Comparison of ENCODE assay signal across 16 mouse cellular contexts in genomic region chr14:8356836-8357235, GRCm38 (mm10). TPM values are rescaled to one million over a fixed set of nuclear protein-coding genes. Genes with fewer than 3 reads are reported as not detected.
DNase-seq lines count a peak whose midpoint lies in the region; ATAC-seq lines count a peak whose summit lies in the region.
"Had no signal": no experiment of that assay in that cellular context is flagged by ENCODE, and none has a peak within 500 bp of the region (broad histone marks: within the 10 kb centered on the region; RNA-seq: fewer than 3 reads in every experiment).

No protein-coding gene starts in this region.

- H3K27me3 ChIP-seq in megakaryocyte, embryonic 14.5 days (replicated peaks), result no peaks in the 10 kb centered on the region
- no peaks in the 10 kb centered on the region for H3K27me3 ChIP-seq in embryonic facial prominence, embryonic 10.5 days (replicated peaks; ENCODE audit: low read depth, poor library complexity, severe bottlenecking)
- no peaks in the 10 kb centered on the region for H3K27me3 ChIP-seq in stomach, embryonic 15.5 days (replicated peaks)
- H3K27me3 ChIP-seq: neural tube, embryonic 15.5 days had no signal

- H3K36me3 ChIP-seq in megakaryocyte, embryonic 14.5 days (replicated peaks; ENCODE audit: low read length), result no peaks in the 10 kb centered on the region
- no peaks in the 10 kb centered on the region for H3K36me3 ChIP-seq in embryonic facial prominence, embryonic 10.5 days (replicated peaks)
- no peaks in the 10 kb centered on the region for H3K36me3 ChIP-seq in stomach, embryonic 15.5 days
- H3K36me3 ChIP-seq: neural tube, embryonic 15.5 days had no signal

- no peaks in the 10 kb centered on the region for H3K9me3 ChIP-seq in megakaryocyte, embryonic 14.5 days
- no peaks in the 10 kb centered on the region for H3K9me3 ChIP-seq in embryonic facial prominence, embryonic 10.5 days
- H3K9me3 ChIP-seq in stomach, embryonic 15.5 days, result no peaks in the 10 kb centered on the region
- H3K9me3 ChIP-seq: neural tube, embryonic 15.5 days had no signal

- peak overlapping the region; percentile 67 for H3K27ac ChIP-seq in embryonic facial prominence, embryonic 10.5 days (replicated peaks)
- no peak overlapping the region for H3K27ac ChIP-seq in stomach, embryonic 15.5 days

- no peak overlapping the region for H3K4me2 ChIP-seq in stomach, embryonic 15.5 days
- H3K4me2 ChIP-seq: neural tube, embryonic 15.5 days had no signal

- H3K4me1 ChIP-seq in megakaryocyte, embryonic 14.5 days, result peaks cover 19% of the 10 kb centered on the region
- H3K4me1 ChIP-seq in embryonic facial prominence, embryonic 10.5 days, result peaks cover 5% of the 10 kb centered on the region
- no peaks in the 10 kb centered on the region for H3K4me1 ChIP-seq in stomach, embryonic 15.5 days

- peak; percentile 81 to 90 for DNase-seq in adrenal gland, adult (ENCODE audit: inconsistent age in 2 of 2, low spot score in 1 of 2)
- DNase-seq in adrenal gland, postnatal 4 days (ENCODE audit: low spot score in 2 of 2), result no peak
- no peak for DNase-seq in embryonic facial prominence, embryonic 10.5 days (ENCODE audit: low spot score)
- no peak for DNase-seq in cerebellum, postnatal 14 days
- DNase-seq: gastrocnemius, postnatal 36 days; kidney, postnatal 4 days; spleen, adult 18-20 months; thymus, postnatal 4 days had no signal

- no peak for ATAC-seq in megakaryocyte, adult 5-6 weeks (ENCODE audit: poor library complexity, severe bottlenecking)
- peak; percentile 84 for ATAC-seq in stomach, embryonic 15.5 days (ENCODE audit: insufficient read depth, low FRiP score, low read depth)
- ATAC-seq in activated CD4-positive, CD25-positive, alpha-beta regulatory T cell, adult 4 months, result no peak

- peak overlapping the region; percentile 33 for H3K4me3 ChIP-seq in megakaryocyte, embryonic 14.5 days (replicated peaks)
- no peak overlapping the region for H3K4me3 ChIP-seq in embryonic facial prominence, embryonic 10.5 days
- no peak overlapping the region for H3K4me3 ChIP-seq in stomach, embryonic 15.5 days (replicated peaks)
- H3K4me3 ChIP-seq: erythroblast, embryonic 14.5 days; neural tube, embryonic 15.5 days had no signal

- H3K9ac ChIP-seq in stomach, embryonic 15.5 days, result no peak overlapping the region
- H3K9ac ChIP-seq: neural tube, embryonic 15.5 days had no signal

- whole genome bisulfite sequencing in embryonic facial prominence, embryonic 10.5 days, result 88% methylated on average over 9 of the region's 9 CpGs
- WGBS in stomach, embryonic 15.5 days, result 73% methylated on average over 9 of the region's 9 CpGs

RNA-seq across cellular contexts. Expression of gene Oit1, which starts 21.7 kb away (rescaled TPM):
- under 1 TPM in 1 of 2 experiments, not detected in 1; 0.22 TPM for total RNA-seq in adrenal gland, postnatal 4 days (2021)
- not detected in 2 replicates for polyA plus RNA-seq in megakaryocyte, embryonic 14.5 days (2012; ENCODE audit: insufficient read depth, low replicate concordance)
- not detected in 2 replicates for total RNA-seq in megakaryocyte, adult 5-6 weeks (2015)
- total RNA-seq in megakaryocyte, adult 5-6 weeks (2017), result not detected in 2 replicates
- polyA plus RNA-seq in embryonic facial prominence, embryonic 10.5 days (2016; fragmentation: Nextera tagmentation; extraction: Ambion mirVana), result 0.24 and 0.42 TPM in 2 replicates
- 14.5 and 17.8 TPM in 2 replicates for polyA plus RNA-seq in stomach, embryonic 15.5 days (2015; fragmentation: Nextera tagmentation; extraction: Ambion mirVana)
- not detected for polyA plus RNA-seq in activated CD4-positive, CD25-positive, alpha-beta regulatory T cell, adult 4 months (2017; shearing (Covaris generic))
- total RNA-seq: gastrocnemius, postnatal 36 days; hematopoietic stem cell, adult 5-6 weeks; left cerebral cortex, postnatal 14 days had no signal
- polyA plus RNA-seq: erythroblast, embryonic 14.5 days; neural tube, embryonic 15.5 days had no signal

RNA-seq across cellular contexts. Expression of gene Fam107a, which starts 39.0 kb away (rescaled TPM):
- 1 to 10 TPM; 1.9 to 4.8 TPM for total RNA-seq in adrenal gland, postnatal 4 days (2021)
- polyA plus RNA-seq in megakaryocyte, embryonic 14.5 days (2012; ENCODE audit: insufficient read depth, low replicate concordance), result not detected in 2 replicates
- 0.09 TPM in 1 of 2 replicates, not detected in the other for total RNA-seq in megakaryocyte, adult 5-6 weeks (2015)
- total RNA-seq in megakaryocyte, adult 5-6 weeks (2017), result not detected in 2 replicates
- 1.1 and 1.6 TPM in 2 replicates for polyA plus RNA-seq in embryonic facial prominence, embryonic 10.5 days (2016; fragmentation: Nextera tagmentation; extraction: Ambion mirVana)
- polyA plus RNA-seq in stomach, embryonic 15.5 days (2015; fragmentation: Nextera tagmentation; extraction: Ambion mirVana), result 0.22 and 0.23 TPM in 2 replicates
- polyA plus RNA-seq in activated CD4-positive, CD25-positive, alpha-beta regulatory T cell, adult 4 months (2017; shearing (Covaris generic)), result not detected
- total RNA-seq: hematopoietic stem cell, adult 5-6 weeks had no signal
- polyA plus RNA-seq: erythroblast, embryonic 14.5 days had no signal

Comparison
In these comparisons a context has a peak if more than half of its experiments do, and no peak if none do; other contexts are left out.
1. DNase-seq: peak in adrenal gland, adult (2 of 2); none in adrenal gland, postnatal 4 days (0 of 2), embryonic facial prominence, embryonic 10.5 days (single experiment) and cerebellum, postnatal 14 days (0 of 2).
2. RNA of gene Oit1, which starts 21.7 kb away (polyA plus RNA-seq): 14.5 to 17.8 TPM in stomach, embryonic 15.5 days; 0.24 to 0.42 TPM in embryonic facial prominence, embryonic 10.5 days, not detected in megakaryocyte, embryonic 14.5 days and not detected in activated CD4-positive, CD25-positive, alpha-beta regulatory T cell, adult 4 months; every median in the first group is over 10 times any median in the second.